8 mouse cellular contexts compared by ENCODE assay signal in the genomic region with DNA sequence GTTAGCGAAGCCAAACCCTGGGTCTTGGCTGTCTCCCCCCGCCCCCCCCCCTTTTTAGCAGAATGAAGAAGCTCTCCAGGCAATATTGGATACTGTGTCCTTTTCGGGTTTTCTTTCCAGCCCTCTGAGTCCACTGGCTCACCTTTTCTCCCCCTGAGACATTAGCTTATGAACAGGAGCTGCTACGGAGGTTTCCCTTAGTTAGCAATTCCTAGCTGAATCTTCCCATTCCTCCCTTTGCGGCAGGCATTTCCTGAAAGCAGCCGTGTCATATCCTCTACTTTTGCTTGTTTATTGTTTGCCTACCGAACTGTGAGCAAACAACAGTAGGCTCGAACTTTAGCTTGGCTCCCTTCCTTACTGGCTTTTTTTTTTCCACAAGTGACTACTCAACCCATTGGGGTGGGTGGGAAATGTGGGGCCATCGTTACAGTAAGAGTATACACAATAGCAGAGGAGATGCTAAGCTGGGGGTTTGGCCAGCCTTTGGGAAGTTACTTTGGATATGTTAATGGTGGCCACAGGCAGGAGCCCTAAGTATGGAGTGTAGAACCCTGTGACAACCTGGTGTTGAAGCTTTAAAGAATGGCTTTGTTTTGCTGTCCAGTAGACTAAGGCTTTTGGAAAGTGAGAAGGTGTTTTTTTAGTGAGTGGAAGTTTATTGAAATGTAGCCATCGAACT. TPM values are rescaled to one million over a fixed set of nuclear protein-coding genes. Genes with fewer than 3 reads are reported as not detected.
DNase-seq lines count a peak whose midpoint lies in the region; ATAC-seq and TF ChIP-seq lines count a peak whose summit lies in the region.

No protein-coding gene starts in this region.

- 0 out of 2 replicates have a peak, but pooled peaks cover 1% of the 10 kb centered on the region for H3K79me2 ChIP-seq in heart, adult 2 months (replicated peaks; ENCODE audit: control insufficient read depth, insufficient read depth, low read length)

- DNase-seq in heart, adult 2 months = no peak
- DNase-seq in heart, postnatal 36 days = no peak
- no peak for DNase-seq in hindbrain, embryonic 14.5 days (ENCODE audit: low spot score)
- no peak for DNase-seq in midbrain, embryonic 10.5 days (ENCODE audit: low spot score)
- DNase-seq in adrenal gland, postnatal 36 days = no peak
- no peak for DNase-seq in cerebellum, adult 9-10 months

- peaks cover 1% of the 10 kb centered on the region; the same call in 1 of the 2 replicates for H3K4me1 ChIP-seq in heart, adult 2 months (ENCODE audit: control insufficient read depth, insufficient read depth, low read length)
- peaks cover 23% of the 10 kb centered on the region for H3K4me1 ChIP-seq in bone marrow macrophage, adult 2 months (ENCODE audit: control insufficient read depth, insufficient read depth, low read length)
- H3K4me1 ChIP-seq in hindbrain, embryonic 14.5 days (replicated peaks; ENCODE audit: control insufficient read depth, insufficient read depth, low read length) = peaks cover 26% of the 10 kb centered on the region
- peaks cover 30% of the 10 kb centered on the region for H3K4me1 ChIP-seq in midbrain, embryonic 10.5 days

- intact Hi-C loops in heart, adult 2 months (cut with DNase I) = loop anchor here (2.0 to 5.0 kb wide), 2 partner anchors 68 to 119 kb away; partner anchors contain the start of gene Irf2
- intact Hi-C loops in heart, postnatal 36 days (cut with DNase I) = loop anchor here (5.0 kb wide), 1 partner anchor 119 kb away; the partner anchor contains the start of gene Irf2

- WGBS in heart, adult 2 months = 15% methylated on average over 10 of the region's 10 CpGs
- WGBS in hindbrain, embryonic 14.5 days = 2% methylated on average over 10 of the region's 10 CpGs
- 3% methylated on average over 10 of the region's 10 CpGs for WGBS in midbrain, embryonic 10.5 days

- H3K36me3 ChIP-seq in heart, adult 2 months (ENCODE audit: control insufficient read depth, insufficient read depth, low read length) = no peaks in the 10 kb centered on the region
- no peaks in the 10 kb centered on the region for H3K36me3 ChIP-seq in hindbrain, embryonic 14.5 days (replicated peaks; ENCODE audit: control insufficient read depth, insufficient read depth)
- H3K36me3 ChIP-seq in midbrain, embryonic 10.5 days = 0 out of 2 replicates have a peak, but pooled peaks cover 5% of the 10 kb centered on the region

- TF ChIP-seq EP300 in heart, adult 2 months (IDR thresholded peaks at IDR 0.05; ENCODE audit: insufficient read depth, low read depth, low read length) = no peak

- H3K27me3 ChIP-seq in heart, adult 2 months (ENCODE audit: control insufficient read depth, insufficient read depth, low read length) = no peaks in the 10 kb centered on the region
- no peaks in the 10 kb centered on the region for H3K27me3 ChIP-seq in hindbrain, embryonic 14.5 days (ENCODE audit: control insufficient read depth, insufficient read depth, low read length)
- no peaks in the 10 kb centered on the region for H3K27me3 ChIP-seq in midbrain, embryonic 10.5 days (ENCODE audit: low read depth, poor library complexity, severe bottlenecking)

- TF ChIP-seq POLR2A in heart, adult 2 months (IDR thresholded peaks at IDR 0.05; ENCODE audit: insufficient read depth, low read depth, low read length) = no peak
- TF ChIP-seq POLR2A in bone marrow macrophage, adult 2 months (IDR thresholded peaks at IDR 0.05; ENCODE audit: borderline replicate concordance, low read depth, low read length) = no peak

- H3K27ac ChIP-seq in heart, adult 2 months = peak overlapping the region; percentile 65
- no peak overlapping the region for H3K27ac ChIP-seq in bone marrow macrophage, adult 2 months (ENCODE audit: insufficient read depth, low read depth, low read length)
- peak overlapping the region; percentile 93; the same call in 1 of the 2 replicates for H3K27ac ChIP-seq in hindbrain, embryonic 14.5 days
- peak overlapping the region; percentile 94 for H3K27ac ChIP-seq in midbrain, embryonic 10.5 days (replicated peaks)

- no peak for ATAC-seq in hindbrain, embryonic 14.5 days (ENCODE audit: low FRiP score)
- no peak for ATAC-seq in activated CD4-positive, CD25-positive, alpha-beta regulatory T cell, adult 4 months

- TF ChIP-seq CTCF in heart, adult 2 months (IDR thresholded peaks at IDR 0.05) = no peak
- TF ChIP-seq CTCF in bone marrow macrophage, adult 2 months (IDR thresholded peaks at IDR 0.05; ENCODE audit: low read depth, low read length) = no peak

- peak overlapping the region; percentile 71; the same call in 1 of the 2 replicates for H3K9ac ChIP-seq in heart, adult 2 months (ENCODE audit: low read depth, low read length)
- H3K9ac ChIP-seq in hindbrain, embryonic 14.5 days = peak overlapping the region; percentile 74

- peak overlapping the region; percentile 69 for H3K4me3 ChIP-seq in heart, adult 2 months
- H3K4me3 ChIP-seq in bone marrow macrophage, adult 2 months (ENCODE audit: insufficient read depth, low read length) = peak overlapping the region; percentile 92
- H3K4me3 ChIP-seq in hindbrain, embryonic 14.5 days (replicated peaks; ENCODE audit: low read length) = peak overlapping the region; percentile 51
- H3K4me3 ChIP-seq in midbrain, embryonic 10.5 days = peak overlapping the region; percentile 82

- H3K9me3 ChIP-seq in hindbrain, embryonic 14.5 days (ENCODE audit: control insufficient read depth, low read length) = no peaks in the 10 kb centered on the region
- no peaks in the 10 kb centered on the region for H3K9me3 ChIP-seq in midbrain, embryonic 10.5 days (replicated peaks)

- H3K4me2 ChIP-seq in hindbrain, embryonic 14.5 days (replicated peaks) = peak overlapping the region; percentile 86

RNA-seq across cellular contexts. Expression of gene Casp3, which starts 1.7 kb away (rescaled TPM):
- 1 to 10 TPM; 2.2 to 3.3 TPM for total RNA-seq in heart, adult 2 months (2021)
- 1.6 and 1.7 TPM in 2 replicates for polyA plus RNA-seq in heart, adult 2 months (2012; rRNA removed)
- total RNA-seq in heart, postnatal 36 days (2021) = 1 to 10 TPM; 3.5 to 4.0 TPM
- 36.5 and 37.3 TPM in 2 replicates for polyA plus RNA-seq in bone marrow macrophage, adult 2 months (2012; ENCODE audit: insufficient read depth, insufficient read length, missing spikeins)
- polyA plus RNA-seq in hindbrain, embryonic 14.5 days (2014; fragmentation: Nextera tagmentation; extraction: Ambion mirVana) = 178 and 212 TPM in 2 replicates
- polyA plus RNA-seq in midbrain, embryonic 10.5 days (2016; fragmentation: Nextera tagmentation; extraction: Ambion mirVana) = 130 and 141 TPM in 2 replicates
- 10 to 100 TPM; 17.3 to 22.4 TPM for total RNA-seq in adrenal gland, postnatal 36 days (2021)
- polyA plus RNA-seq in activated CD4-positive, CD25-positive, alpha-beta regulatory T cell, adult 4 months (2017; shearing (Covaris generic)) = 10 to 100 TPM; 74.3 to 76.0 TPM

RNA-seq across cellular contexts. Expression of gene Primpol, which starts 1.8 kb away (rescaled TPM):
- total RNA-seq in heart, adult 2 months (2021) = 1 to 10 TPM; 1.9 to 2.4 TPM
- polyA plus RNA-seq in heart, adult 2 months (2012; rRNA removed) = 0.86 and 1.00 TPM in 2 replicates
- 1 to 10 TPM; 2.4 to 2.9 TPM for total RNA-seq in heart, postnatal 36 days (2021)
- 16.6 and 21.3 TPM in 2 replicates for polyA plus RNA-seq in bone marrow macrophage, adult 2 months (2012; ENCODE audit: insufficient read depth, insufficient read length, missing spikeins)
- polyA plus RNA-seq in hindbrain, embryonic 14.5 days (2014; fragmentation: Nextera tagmentation; extraction: Ambion mirVana) = 7.5 and 8.6 TPM in 2 replicates
- polyA plus RNA-seq in midbrain, embryonic 10.5 days (2016; fragmentation: Nextera tagmentation; extraction: Ambion mirVana) = 8.9 and 9.4 TPM in 2 replicates
- total RNA-seq in adrenal gland, postnatal 36 days (2021) = 10 to 100 TPM; 11.0 to 13.3 TPM
- 10 to 100 TPM; 30.0 to 37.4 TPM for polyA plus RNA-seq in activated CD4-positive, CD25-positive, alpha-beta regulatory T cell, adult 4 months (2017; shearing (Covaris generic))

Comparison
In these comparisons a context has a peak if more than half of its experiments do, and no peak if none do; other contexts are left out.
1. RNA of gene Casp3, which starts 1.7 kb away (polyA plus RNA-seq): 178 to 212 TPM in hindbrain, embryonic 14.5 days, 130 to 141 TPM in midbrain, embryonic 10.5 days, 74.3 to 76.0 TPM in activated CD4-positive, CD25-positive, alpha-beta regulatory T cell, adult 4 months and 36.5 to 37.3 TPM in bone marrow macrophage, adult 2 months; 1.6 to 1.7 TPM in heart, adult 2 months; every median in the first group is over 10 times any median in the second.
2. Peak in every context shown above with its lines, with median percentiles within 50 percentile points of each other: H3K4me3 ChIP-seq.